Mouse (Mus musculus): ENCODE data around the gene Pianp.
A peak's percentile ranks its signal among the peaks of the same experiment; 100 is the strongest.

GRCm38 (mm10) chr6:125046691-125047090 lies 50.2 kb downstream of the Pianp start:
- TF ChIP-seq EP300 (IDR thresholded peaks at IDR 0.05; ENCODE audit: insufficient read depth, low read depth, low read length) (peak; percentile 80; the same call in 1 of the 2 replicates), CTCF (IDR thresholded peaks at IDR 0.05) (peak; percentile 97)

Measured in heart, adult 2 months (tissue).